Mouse (Mus musculus): ENCODE measurements around the gene Flrt3.

Gene Flrt3

GRCm38 (mm10) chr2:140670963-140671702 lies at the start of gene Flrt3:
Gene Flrt3, minus strand, starts transcription at chr2:140671469.
- DNase-seq (ENCODE audit: low spot score), result peak; percentile 79

GRCm38 (mm10) chr2:140717407-140717806 lies 46.1 kb upstream of the Flrt3 start:
- no peak for DNase-seq (ENCODE audit: low spot score)

- no peak for DNase-seq (ENCODE audit: low spot score)
Measured at GRCm38 (mm10) chr2:140715822-140716221, 44.6 kb upstream of the Flrt3 start.

- no peak for DNase-seq (ENCODE audit: low spot score)
Measured at GRCm38 (mm10) chr2:140707550-140707949, 36.3 kb upstream of the Flrt3 start.

GRCm38 (mm10) chr2:140705278-140705677 lies 34.0 kb upstream of the Flrt3 start:
- DNase-seq (ENCODE audit: low spot score), result no peak

GRCm38 (mm10) chr2:140704146-140704545 lies 32.9 kb upstream of the Flrt3 start:
- DNase-seq (ENCODE audit: low spot score), result no peak

- DNase-seq (ENCODE audit: low spot score), result no peak
Measured at GRCm38 (mm10) chr2:140703377-140703776, 32.1 kb upstream of the Flrt3 start.

GRCm38 (mm10) chr2:140698585-140698984 lies 27.3 kb upstream of the Flrt3 start:
- DNase-seq (ENCODE audit: low spot score), result no peak

GRCm38 (mm10) chr2:140693845-140694244 lies 22.6 kb upstream of the Flrt3 start:
- no peak for DNase-seq (ENCODE audit: low spot score)

GRCm38 (mm10) chr2:140692461-140692860 lies 21.2 kb upstream of the Flrt3 start:
- no peak for DNase-seq (ENCODE audit: low spot score)

- DNase-seq (ENCODE audit: low spot score), result no peak
Measured at GRCm38 (mm10) chr2:140691403-140691802, 20.1 kb upstream of the Flrt3 start.

- no peak for DNase-seq (ENCODE audit: low spot score)
Measured at GRCm38 (mm10) chr2:140690906-140691305, 19.6 kb upstream of the Flrt3 start.

- no peak for DNase-seq (ENCODE audit: low spot score)
Measured at GRCm38 (mm10) chr2:140676728-140677127, 5.5 kb upstream of the Flrt3 start.

- no peak for DNase-seq (ENCODE audit: low spot score)
Measured at GRCm38 (mm10) chr2:140673466-140673865, 2.2 kb upstream of the Flrt3 start.

- no peak for DNase-seq (ENCODE audit: low spot score)
Measured at GRCm38 (mm10) chr2:140670457-140670856, 812 bp downstream of the Flrt3 start.

- DNase-seq (ENCODE audit: low spot score), result no peak
Measured at GRCm38 (mm10) chr2:140669786-140670185, 1.5 kb downstream of the Flrt3 start.

- DNase-seq (ENCODE audit: low spot score), result no peak
Measured at GRCm38 (mm10) chr2:140669081-140669480, 2.2 kb downstream of the Flrt3 start.

GRCm38 (mm10) chr2:140668311-140668710 lies 3.0 kb downstream of the Flrt3 start:
- DNase-seq (ENCODE audit: low spot score), result peak; percentile 24

- no peak for DNase-seq (ENCODE audit: low spot score)
Measured at GRCm38 (mm10) chr2:140667261-140668047, 3.8 kb downstream of the Flrt3 start.

GRCm38 (mm10) chr2:140666846-140667245 lies 4.4 kb downstream of the Flrt3 start:
- DNase-seq (ENCODE audit: low spot score), result no peak

- DNase-seq (ENCODE audit: low spot score), result no peak
Measured at GRCm38 (mm10) chr2:140664381-140664780, 6.9 kb downstream of the Flrt3 start.

- no peak for DNase-seq (ENCODE audit: low spot score)
Measured at GRCm38 (mm10) chr2:140662673-140663072, 8.6 kb downstream of the Flrt3 start.

- no peak for DNase-seq (ENCODE audit: low spot score)
Measured at GRCm38 (mm10) chr2:140653978-140654377, 17.3 kb downstream of the Flrt3 start.
